Mouse (Mus musculus): ENCODE measurements at regions not wholly inside any gene's neighbourhood (a gene's known extent, or its start where the extent isn't known, plus 50 kb on each side); places are given as distances from the start of the nearest gene placed in this dataset.

DNA sequence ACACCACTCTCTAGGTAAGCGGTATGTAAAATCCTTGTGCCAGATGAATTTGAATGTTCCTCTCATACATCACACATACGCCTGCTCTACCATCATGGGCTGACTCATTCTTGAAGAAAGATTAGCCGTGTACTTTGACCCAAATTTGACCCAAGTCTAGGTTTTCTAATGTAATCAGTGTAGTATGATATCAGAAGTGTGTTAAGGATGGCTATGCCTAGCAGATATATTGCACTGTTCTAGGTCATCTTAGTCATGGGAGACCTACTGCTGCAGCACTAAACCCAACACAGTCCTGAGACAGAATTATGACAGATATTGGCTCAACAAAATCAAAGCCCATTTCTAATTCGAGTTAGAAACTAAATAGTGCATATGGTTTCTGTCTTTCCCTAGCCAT is 255.1 kb downstream of the Fam49a start:
- DNase-seq (ENCODE audit: low read depth, low spot score): no peak

- no peak for DNase-seq (ENCODE audit: low read depth, low spot score)
These were observed 248.8 kb downstream of the Fam49a start for GRCm38 (mm10) chr12:12510764-12511163.

GRCm38 (mm10) chr12:12509164-12509937 is 247.4 kb downstream of the Fam49a start:
- no peak for DNase-seq (ENCODE audit: low read depth, low spot score)

DNA sequence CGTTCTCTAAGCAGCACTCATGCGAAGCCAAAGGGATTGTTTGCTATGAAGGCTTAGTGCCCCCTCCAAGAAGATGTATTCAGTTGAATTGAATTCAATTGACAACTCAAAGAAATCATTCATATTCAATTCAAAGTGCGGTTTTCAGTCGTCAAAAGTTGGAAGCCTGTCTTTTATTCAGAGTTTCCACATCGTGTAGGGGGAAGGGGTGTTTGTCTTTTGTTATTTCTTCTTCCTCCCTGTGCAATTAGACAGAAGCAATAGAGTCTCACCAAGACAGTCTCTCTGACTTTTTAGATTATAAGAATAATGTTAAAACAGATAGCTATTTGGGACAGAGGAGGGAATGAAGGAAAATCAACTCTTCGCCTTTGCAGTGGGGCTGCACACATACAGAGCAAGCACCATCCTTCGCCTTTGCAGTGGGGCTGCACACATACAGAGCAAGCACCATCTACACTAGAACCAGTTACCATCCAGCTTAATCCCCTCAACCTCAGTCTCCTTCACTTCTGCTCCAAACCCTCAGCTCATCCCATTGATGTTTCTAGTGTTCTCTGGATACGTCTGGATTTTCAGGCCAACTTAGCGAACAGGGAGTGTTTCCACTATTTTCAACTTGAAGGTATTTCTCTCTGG is 246.7 kb downstream of the Fam49a start:
- DNase-seq (ENCODE audit: low read depth, low spot score): no peak

DNA sequence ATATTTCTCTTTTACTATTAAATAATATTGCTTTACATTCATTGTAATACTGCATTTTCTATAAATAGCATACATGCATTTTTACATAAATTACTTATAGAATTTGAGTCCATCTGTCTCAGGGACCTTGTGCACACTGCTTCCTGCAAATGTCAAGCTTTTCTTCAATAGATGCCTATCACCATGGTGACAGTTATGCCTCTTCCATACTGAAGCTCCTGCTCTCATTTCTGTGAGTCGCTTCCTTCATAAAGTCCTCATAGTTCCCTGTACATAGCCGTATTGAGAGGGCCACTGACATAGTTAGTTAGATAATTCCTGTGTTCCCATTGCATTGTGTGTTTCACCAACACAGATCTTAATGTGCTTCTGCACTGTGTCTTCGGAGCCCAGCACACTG is 244.7 kb downstream of the Fam49a start:
- no peak for DNase-seq (ENCODE audit: low read depth, low spot score)

- DNase-seq (ENCODE audit: low read depth, low spot score): no peak
These were observed 243.7 kb downstream of the Fam49a start for GRCm38 (mm10) chr12:12505590-12505989.

DNA sequence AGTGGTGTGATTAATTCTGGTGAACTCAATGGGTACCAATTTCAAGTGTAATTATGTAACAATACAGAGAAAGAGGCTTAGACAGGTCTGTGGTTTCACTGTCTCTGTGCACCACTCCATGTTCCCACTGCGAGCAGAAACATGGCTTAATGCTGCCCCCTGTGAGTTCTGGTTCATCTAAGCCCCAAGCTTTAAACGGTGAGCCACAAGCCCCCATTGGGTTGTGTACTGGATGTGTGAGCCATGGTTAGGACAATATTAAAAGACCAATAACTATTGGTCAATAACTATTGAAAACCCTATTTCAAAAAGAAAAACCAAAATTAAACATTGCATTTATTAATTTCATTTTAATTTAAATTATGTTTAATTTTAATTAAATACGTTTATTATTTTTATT is 238.0 kb downstream of the Fam49a start:
- no peak for DNase-seq (ENCODE audit: low read depth, low spot score)

DNA sequence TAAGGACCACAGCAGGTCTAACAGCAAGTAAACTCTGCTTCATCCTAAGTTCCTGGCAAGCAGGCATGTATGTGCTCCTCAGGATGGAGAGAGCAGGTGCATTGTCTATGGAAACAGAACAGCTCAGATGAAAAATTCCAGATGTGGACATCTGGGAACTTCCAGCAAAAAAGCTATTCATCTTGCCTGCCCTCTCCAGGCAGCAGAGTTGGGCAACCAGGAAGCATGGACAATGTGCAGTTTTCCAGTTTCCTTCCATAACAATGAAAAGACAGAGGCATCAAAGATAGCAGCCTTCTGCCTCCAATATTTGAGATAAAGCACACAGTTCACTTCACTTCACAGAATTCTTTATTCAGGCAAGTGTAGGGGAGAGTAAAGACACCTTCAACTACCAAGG is 236.7 kb downstream of the Fam49a start:
- DNase-seq (ENCODE audit: low read depth, low spot score): no peak

- DNase-seq (ENCODE audit: low read depth, low spot score): no peak
These were observed 235.4 kb downstream of the Fam49a start for GRCm38 (mm10) chr12:12497277-12497841.

- DNase-seq (ENCODE audit: low read depth, low spot score): no peak
These were observed 234.7 kb downstream of the Fam49a start for GRCm38 (mm10) chr12:12496593-12497141.

- no peak for DNase-seq (ENCODE audit: low read depth, low spot score)
These were observed 228.2 kb downstream of the Fam49a start for GRCm38 (mm10) chr12:12490173-12490572.

GRCm38 (mm10) chr12:12488090-12488489 is 226.2 kb downstream of the Fam49a start:
- DNase-seq (ENCODE audit: low read depth, low spot score): peak; percentile 65

DNA sequence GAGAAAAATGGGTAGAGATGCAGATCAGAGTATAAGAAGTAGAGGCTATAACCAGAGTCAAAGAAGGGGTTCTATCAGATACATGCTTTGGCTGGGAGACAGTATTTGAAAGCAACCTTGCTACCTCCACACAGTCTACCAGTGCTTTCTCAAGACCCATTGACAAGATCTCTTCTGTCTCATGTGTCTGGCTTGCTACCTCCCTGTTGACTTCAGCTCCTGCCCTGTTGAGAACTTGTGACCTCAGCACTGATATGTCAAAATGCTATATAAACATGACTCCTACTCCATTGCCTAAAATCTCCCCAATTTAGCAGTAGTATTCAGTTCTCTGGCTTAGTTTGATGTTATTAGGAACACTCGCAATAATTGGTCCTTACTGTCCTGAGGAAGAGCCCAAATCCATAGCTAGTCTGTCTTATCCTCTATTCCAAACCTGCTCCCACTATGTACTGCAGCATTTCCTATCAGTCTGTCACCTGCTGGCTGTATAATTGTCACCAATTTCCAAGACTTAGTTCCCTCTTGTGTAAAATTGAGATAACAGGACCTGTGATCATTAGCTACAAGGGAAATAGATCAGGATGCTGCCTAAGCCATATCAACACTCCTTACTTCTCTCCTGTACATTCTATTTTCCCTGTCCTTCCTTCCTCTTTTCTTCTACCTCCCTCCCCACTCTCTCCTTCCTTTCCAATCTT is 224.9 kb downstream of the Fam49a start:
- DNase-seq (ENCODE audit: low read depth, low spot score): no peak

GRCm38 (mm10) chr12:12484921-12485680 is 223.2 kb downstream of the Fam49a start:
- DNase-seq (ENCODE audit: low read depth, low spot score): no peak

DNA sequence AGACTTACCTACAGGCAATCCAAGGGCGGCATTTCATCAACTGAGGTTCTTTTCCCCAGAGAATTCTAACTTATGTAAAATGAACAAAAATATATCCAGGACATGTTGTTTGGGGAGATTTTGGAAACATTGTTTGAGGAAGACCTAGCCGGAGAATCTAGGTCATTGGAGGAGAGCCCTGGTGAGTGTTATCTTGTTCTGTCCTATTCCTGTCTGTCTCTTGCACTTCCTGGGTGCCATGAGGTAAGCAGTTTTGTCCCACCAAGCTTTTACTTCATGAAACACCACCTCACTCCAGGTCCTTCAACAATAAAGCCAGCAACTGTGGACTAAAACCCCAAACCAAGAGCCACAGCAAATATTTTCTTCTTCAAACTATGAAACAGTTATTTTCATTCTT is 218.5 kb downstream of the Fam49a start:
- no peak for DNase-seq (ENCODE audit: low read depth, low spot score)

GRCm38 (mm10) chr12:12452086-12452485 is 190.1 kb downstream of the Fam49a start:
- no peak for DNase-seq (ENCODE audit: low read depth, low spot score)

DNA sequence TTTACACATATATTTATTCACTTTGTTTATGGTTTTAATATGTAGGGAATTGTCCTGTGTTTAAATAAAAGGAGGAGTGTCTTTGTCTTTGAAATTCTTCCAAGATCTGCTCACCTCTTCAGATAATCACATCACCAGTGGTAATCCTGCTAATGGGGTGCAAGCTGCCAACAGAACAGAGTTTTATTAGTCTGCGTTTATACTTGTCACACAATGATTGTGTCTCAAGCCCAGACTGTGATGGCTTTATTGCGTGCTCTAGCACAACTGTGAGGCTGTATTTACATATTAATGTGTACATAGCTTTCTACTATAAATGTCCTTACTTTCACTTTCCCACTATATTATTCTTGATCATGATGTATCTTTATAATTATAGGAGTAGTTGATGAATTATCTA is 184.8 kb downstream of the Fam49a start:
- no peak for DNase-seq (ENCODE audit: low read depth, low spot score)

DNA sequence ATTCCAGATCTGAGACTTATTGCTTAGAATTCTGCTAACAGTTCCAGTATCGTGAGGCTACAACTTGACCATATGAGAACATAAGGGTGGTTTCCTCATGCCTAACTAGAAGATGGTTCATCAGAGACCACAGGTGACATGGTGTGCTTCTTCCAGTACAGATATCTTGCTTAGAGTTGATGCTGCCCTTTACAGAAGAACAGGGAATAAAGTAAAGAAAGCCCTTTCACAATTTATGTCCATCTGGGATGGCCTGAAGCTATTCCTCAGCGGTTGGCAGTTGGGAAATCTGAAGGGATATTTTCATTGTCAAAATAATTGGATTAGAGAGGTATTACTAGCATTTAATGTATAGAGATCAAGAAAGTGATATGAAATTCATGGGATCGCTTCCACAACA is 184.3 kb downstream of the Fam49a start:
- DNase-seq (ENCODE audit: low read depth, low spot score): no peak

DNA sequence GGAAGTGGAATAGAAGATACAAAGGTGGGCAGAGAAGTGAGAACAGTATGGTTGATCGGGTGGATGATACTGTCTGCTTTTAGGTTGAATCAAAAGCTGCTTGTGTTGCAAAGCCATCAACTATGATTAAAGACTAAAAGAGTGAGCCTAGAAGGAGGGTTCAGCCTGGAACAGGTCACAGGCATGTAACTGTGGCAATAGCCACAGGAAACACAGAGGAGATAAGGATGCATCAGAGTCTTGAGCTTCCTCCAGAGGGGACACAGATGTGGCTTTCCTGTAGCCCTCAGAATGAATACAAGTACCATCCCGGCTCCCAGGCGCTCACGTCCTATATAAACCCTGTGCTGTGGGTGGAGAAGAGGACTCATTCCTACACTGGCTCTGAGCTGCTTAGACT is 180.9 kb downstream of the Fam49a start:
- DNase-seq (ENCODE audit: low read depth, low spot score): no peak

DNA sequence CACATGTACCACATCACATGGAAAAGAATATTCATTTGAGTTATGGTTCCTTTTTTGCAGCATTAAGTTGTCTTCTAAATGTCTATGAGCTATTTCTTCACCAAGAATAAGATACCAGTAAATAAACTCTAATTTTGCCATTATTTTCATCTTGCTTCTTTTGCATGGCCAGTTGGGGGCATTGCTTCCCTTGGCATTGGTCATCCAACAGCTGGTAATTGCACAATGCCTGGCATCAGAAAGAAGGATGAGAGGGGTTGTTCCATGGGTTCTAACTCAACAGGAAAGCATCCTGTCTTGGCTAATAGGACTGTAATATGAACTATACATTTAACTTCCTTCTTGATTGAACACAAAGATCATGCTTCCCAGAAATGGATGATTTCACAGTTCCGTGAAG is 174.4 kb downstream of the Fam49a start:
- DNase-seq (ENCODE audit: low read depth, low spot score): no peak

DNA sequence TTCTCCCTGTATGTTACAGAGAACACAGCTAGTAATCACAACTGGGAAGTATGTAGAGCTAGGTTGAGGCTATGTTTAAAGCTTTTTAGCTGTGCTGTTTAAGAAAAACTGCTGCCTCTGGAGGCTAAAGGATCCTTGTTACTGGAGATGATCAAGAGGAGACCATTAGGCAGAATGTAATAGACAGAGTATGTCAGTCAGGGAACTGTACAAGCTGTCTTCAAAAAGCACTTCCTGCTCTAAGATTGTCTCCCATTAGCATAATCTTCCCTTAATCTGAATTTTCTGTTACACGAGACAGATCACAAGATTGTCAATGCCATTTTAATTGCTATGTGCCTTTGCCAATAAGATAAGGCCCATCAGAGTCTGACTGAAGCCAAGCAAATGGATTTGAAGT is 170.7 kb downstream of the Fam49a start:
- DNase-seq (ENCODE audit: low read depth, low spot score): no peak
